Mouse (Mus musculus): ENCODE results near the gene Rnf220.

DNA sequence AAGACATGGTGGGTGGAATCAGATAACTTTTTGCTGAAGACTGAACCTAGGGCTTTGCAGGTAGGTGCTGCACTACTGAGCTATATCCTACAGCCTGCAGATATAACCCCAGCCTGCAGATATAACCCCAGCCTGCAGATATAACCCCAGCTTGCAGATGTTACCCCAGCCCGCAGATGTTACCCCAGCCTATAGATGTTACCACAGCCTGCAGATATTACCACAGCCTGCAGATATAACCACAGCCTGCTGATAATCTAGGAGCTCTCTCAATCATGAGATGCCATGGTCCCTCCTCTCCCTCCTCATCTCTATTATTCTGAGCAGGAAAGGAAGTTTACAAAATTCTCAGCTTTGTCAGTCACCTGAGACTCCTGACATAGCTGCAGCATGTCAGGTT is 111.6 kb downstream of the Rnf220 start:
- TF ChIP-seq POLR2A (IDR thresholded peaks at IDR 0.05; ENCODE audit: extremely low read depth, insufficient read depth, low read length) (no peak), CTCF (IDR thresholded peaks at IDR 0.05; ENCODE audit: low read depth, low read length) (no peak)

All from liver, adult 2 months (tissue).